Mouse (Mus musculus): Measurements from ENCODE around the gene Eif4a1. TPM values are rescaled to one million over a fixed set of nuclear protein-coding genes. Genes with fewer than 3 reads are reported as not detected.

Gene Eif4a1
- polyA plus RNA-seq, 1 experiment: 316 TPM

DNA sequence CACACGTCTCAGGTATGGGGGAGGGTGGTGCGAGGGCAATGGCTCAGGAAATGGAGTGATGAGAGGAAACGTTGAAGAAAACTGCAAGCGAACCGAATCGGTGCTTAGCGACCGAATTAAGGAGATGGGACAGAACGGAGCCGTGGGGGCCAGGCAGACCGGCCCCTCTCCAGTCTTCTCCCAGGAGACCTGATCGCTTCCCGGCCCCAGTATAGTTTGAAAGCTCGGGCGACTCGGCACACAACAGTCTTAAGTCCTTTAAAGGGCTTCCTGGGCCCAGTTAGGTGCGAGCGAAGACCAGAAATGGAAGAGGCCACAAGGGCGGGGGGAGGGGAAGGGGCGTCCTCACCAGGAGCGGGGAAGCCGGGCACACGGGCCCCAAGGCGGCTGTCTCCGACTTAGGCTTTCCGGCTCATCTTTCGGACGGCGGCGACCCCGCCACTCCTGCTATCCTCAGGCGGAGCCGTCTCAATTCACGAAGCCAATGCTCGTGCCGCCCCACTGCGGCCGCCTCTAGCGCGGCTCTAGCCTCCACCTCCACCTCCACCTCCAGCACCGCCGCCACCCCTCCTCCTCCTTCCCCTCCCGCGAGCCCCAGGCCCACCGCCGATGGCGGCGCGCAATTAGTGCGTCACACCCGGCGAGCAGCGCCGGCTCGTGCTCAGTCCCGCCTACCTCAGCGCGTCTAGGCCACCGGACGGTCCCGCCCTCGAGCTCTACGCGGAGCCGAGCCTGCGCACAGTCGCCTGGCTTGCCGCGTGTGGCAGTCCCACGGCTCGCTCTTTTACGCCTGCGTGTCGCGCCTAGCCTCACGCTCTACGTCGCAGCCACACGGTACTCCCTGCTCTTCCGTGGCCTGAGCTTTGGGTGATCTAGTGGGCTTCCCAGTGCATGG is 9.3 kb upstream of the Eif4a1 start, which contains the start of gene Senp3:
Senp3 (minus strand) TSS at position 771 of the 895 bp plus-strand sequence.
- no peaks in the 10 kb centered on the region for H3K27me3 ChIP-seq (ENCODE audit: control insufficient read depth, insufficient read depth, low read length)
- H3K4me3 ChIP-seq (replicated peaks; ENCODE audit: insufficient read depth, low read depth, low read length): peak within 1 kb of the TSS; percentile 55
- H3K4me1 ChIP-seq (ENCODE audit: control insufficient read depth, insufficient read depth, low read length): peaks cover 30% of the 10 kb centered on the region
- DNase-seq: peak; percentile 97 to 98
- TF ChIP-seq POLR2A (IDR thresholded peaks at IDR 0.05; ENCODE audit: borderline replicate concordance, insufficient read depth, low read length): peak; percentile 94
- TF ChIP-seq CTCF (IDR thresholded peaks at IDR 0.05; ENCODE audit: borderline replicate concordance, insufficient read depth, low read depth, low read length): no peak
- under 1% methylated on average over 80 of the region's 80 CpGs for WGBS
- peak within 1 kb of the TSS; percentile 73; the same call in 1 of the 2 replicates for H3K27ac ChIP-seq (ENCODE audit: insufficient read depth, low read length)

DNA sequence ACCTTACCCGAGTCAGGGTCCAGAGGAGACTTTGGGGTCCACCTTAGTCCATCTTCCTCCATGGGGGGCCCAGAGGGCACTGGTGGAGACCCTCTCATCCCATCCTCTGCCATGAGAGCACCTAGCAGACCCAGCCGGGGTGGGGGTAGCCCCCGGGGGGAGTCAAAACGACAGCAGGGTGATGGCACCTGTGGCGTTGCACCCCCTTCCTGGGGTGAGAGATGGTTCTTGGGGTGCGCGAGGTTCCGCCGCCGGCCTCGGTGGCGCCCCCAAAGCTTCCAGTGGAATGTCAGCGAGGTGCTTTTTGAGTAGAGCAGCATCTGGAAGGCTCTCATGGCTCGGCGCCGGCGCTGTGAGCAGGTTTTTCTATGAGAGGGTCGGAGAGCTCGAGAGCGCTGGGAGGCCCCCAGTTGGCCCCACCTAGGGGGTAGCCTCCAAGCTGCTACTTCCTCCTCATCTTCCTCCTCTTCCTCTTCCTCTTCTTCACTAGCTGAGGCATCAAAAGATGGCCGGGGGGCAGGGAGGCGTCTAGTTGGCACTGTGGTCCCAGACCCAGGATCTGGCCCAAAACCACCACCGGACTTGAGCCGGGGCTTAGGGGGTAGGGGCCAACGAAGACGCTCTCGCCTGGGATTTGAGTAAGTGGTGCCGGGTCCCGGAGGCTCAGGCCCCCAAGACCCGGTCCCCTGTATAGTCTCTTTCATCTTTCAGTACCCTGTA is 8.1 kb upstream of the Eif4a1 start:
- no peaks in the 10 kb centered on the region for H3K27me3 ChIP-seq (ENCODE audit: control insufficient read depth, insufficient read depth, low read length)
- 88% methylated on average over 30 of the region's 30 CpGs for WGBS
- DNase-seq: peak in 1 of 2 experiments; percentile 12
- H3K4me1 ChIP-seq (ENCODE audit: control insufficient read depth, insufficient read depth, low read length): peaks cover 20% of the 10 kb centered on the region
- no peak overlapping the region for H3K4me3 ChIP-seq (replicated peaks; ENCODE audit: insufficient read depth, low read depth, low read length)
- no peak for TF ChIP-seq POLR2A (IDR thresholded peaks at IDR 0.05; ENCODE audit: borderline replicate concordance, insufficient read depth, low read length)
- no peak for TF ChIP-seq CTCF (IDR thresholded peaks at IDR 0.05; ENCODE audit: borderline replicate concordance, insufficient read depth, low read depth, low read length)
- no peak overlapping the region for H3K27ac ChIP-seq (ENCODE audit: insufficient read depth, low read length)

DNA sequence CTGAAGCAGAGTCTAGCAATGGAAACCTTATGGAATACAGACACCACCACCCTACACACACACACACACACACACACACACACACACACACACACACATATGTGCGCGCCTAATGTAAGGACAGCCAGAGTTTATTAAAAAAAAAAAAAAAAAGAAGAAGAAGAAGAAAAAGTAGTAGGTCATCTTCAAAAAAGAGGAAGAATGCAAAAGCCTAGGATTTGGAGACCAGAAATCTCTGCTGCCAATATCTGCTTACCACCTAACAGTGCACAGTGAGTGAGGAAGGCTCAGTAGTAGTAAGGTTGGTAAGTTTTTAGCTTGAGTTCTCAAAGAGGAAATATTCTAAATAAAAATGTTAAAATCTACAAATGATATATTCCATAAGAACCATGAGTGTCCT is 6.9 kb upstream of the Eif4a1 start:
- WGBS: 88% methylated on average over 2 of the region's 2 CpGs
- Histone ChIP-seq H3K27ac (ENCODE audit: insufficient read depth, low read length) (no peak overlapping the region), H3K4me3 (replicated peaks; ENCODE audit: insufficient read depth, low read depth, low read length) (no peak overlapping the region), H3K27me3 (ENCODE audit: control insufficient read depth, insufficient read depth, low read length) (no peaks in the 10 kb centered on the region), H3K4me1 (ENCODE audit: control insufficient read depth, insufficient read depth, low read length) (peaks cover 8% of the 10 kb centered on the region; the same call in 1 of the 2 replicates)
- no peak for TF ChIP-seq POLR2A (IDR thresholded peaks at IDR 0.05; ENCODE audit: borderline replicate concordance, insufficient read depth, low read length)
- no peak for TF ChIP-seq CTCF (IDR thresholded peaks at IDR 0.05; ENCODE audit: borderline replicate concordance, insufficient read depth, low read depth, low read length)
- no peak for DNase-seq

DNA sequence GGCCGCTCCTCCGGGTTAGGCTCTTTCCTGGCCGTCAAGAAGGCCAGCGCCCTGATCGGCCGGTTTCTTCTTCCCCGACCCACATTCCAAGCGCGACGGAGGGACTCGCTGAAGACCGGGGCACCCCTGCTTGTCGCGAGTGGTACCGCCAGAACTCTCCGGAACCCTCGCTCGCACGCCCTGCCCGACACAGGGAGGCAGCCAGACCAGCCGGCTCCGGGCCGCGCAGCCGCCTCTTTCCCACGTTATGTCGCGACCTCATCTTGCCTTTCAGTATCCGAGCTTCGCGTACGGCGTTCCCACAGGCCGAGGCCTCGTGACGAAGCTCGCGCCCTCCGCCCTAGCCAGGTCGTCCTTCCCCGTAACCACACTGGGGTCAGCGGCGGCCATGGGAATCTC is 498 bp downstream of the Eif4a1 start:
- peak overlapping the region; percentile 82 for H3K4me3 ChIP-seq (replicated peaks; ENCODE audit: insufficient read depth, low read depth, low read length)
- no peak for TF ChIP-seq CTCF (IDR thresholded peaks at IDR 0.05; ENCODE audit: borderline replicate concordance, insufficient read depth, low read depth, low read length)
- TF ChIP-seq POLR2A (IDR thresholded peaks at IDR 0.05; ENCODE audit: borderline replicate concordance, insufficient read depth, low read length): no peak
- no peak for DNase-seq
- H3K4me1 ChIP-seq (ENCODE audit: control insufficient read depth, insufficient read depth, low read length): no peaks in the 10 kb centered on the region; the same call in 1 of the 2 replicates
- under 1% methylated on average over 43 of the region's 43 CpGs for WGBS
- H3K27me3 ChIP-seq (ENCODE audit: control insufficient read depth, insufficient read depth, low read length): no peaks in the 10 kb centered on the region
- H3K27ac ChIP-seq (ENCODE audit: insufficient read depth, low read length): peak overlapping the region; percentile 91

DNA sequence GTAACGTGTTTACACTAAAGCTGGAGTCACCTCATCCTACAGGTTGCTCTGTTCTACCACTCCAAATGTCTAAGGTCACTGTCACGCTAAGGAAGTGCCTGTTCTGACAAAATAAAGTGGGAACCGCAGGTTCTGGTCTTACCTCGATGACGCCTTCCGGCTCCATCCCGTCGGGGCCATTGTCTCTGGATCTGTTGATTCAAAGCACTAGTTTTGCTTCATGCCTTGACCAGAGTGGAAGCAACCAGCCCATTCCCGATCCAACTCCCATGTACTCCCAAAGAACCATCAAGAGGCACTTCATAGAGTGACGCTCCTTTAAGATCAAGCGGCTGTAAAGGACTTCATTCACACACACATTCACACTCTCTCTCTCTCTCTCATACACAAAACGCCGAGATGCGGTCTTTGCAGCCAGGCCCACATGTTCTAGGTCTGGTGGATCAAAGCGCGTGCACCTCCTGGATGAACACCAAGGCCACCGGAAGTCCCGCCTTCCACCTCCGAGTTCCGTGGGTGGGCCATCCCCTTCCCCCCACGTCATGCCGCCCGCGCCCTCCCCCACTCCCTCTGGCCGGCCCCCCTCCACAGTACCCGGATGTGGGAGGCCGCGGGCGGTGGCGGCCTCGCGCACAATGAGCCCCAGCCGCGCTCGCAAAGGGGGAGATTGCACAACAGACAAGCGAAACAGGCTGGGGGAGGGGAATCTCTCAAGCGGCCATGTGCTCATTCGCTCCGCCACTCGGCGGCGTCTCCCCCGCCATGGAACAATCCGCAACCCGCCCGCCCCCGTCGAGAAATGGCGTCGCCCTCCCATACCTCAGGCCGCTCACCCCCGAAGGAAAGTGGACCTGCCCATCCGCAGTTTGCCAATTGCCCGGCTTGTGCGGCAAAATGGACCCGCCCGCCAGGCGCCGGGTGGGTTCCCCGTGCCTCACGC is 1.2 kb downstream of the Eif4a1 start:
- Histone ChIP-seq H3K27ac (ENCODE audit: insufficient read depth, low read length) (peak overlapping the region; percentile 91), H3K27me3 (ENCODE audit: control insufficient read depth, insufficient read depth, low read length) (no peaks in the 10 kb centered on the region), H3K4me3 (replicated peaks; ENCODE audit: insufficient read depth, low read depth, low read length) (peak overlapping the region; percentile 82), H3K4me1 (ENCODE audit: control insufficient read depth, insufficient read depth, low read length) (no peaks in the 10 kb centered on the region; the same call in 1 of the 2 replicates)
- WGBS: under 1% methylated on average over 59 of the region's 61 CpGs
- DNase-seq: peak; percentile 95
- TF ChIP-seq CTCF (IDR thresholded peaks at IDR 0.05; ENCODE audit: borderline replicate concordance, insufficient read depth, low read depth, low read length) (no peak), POLR2A (IDR thresholded peaks at IDR 0.05; ENCODE audit: borderline replicate concordance, insufficient read depth, low read length) (peak; percentile 52; the same call in 1 of the 2 replicates)

DNA sequence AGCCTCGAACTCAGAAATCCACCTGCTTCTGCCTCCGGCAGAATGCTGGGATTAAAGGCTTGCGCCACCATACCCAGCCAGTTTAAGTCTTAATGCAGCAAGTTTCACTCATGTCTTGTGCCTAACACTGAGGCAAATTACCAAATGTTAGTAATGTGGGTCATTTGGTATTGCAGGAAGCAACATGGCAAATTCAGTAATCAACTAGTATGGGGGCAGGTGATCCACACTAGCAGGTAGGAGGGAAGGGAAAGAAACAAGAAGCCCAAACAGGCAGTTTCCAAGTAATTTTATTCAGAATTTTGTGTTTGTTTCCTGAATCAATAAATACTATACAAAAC is 5.6 kb downstream of the Eif4a1 start:
- 91% methylated on average over 3 of the region's 3 CpGs for WGBS
- H3K4me1 ChIP-seq (ENCODE audit: control insufficient read depth, insufficient read depth, low read length): peaks cover 3% of the 10 kb centered on the region; the same call in 1 of the 2 replicates
- H3K27me3 ChIP-seq (ENCODE audit: control insufficient read depth, insufficient read depth, low read length): no peaks in the 10 kb centered on the region
- no peak for TF ChIP-seq CTCF (IDR thresholded peaks at IDR 0.05; ENCODE audit: borderline replicate concordance, insufficient read depth, low read depth, low read length)
- TF ChIP-seq POLR2A (IDR thresholded peaks at IDR 0.05; ENCODE audit: borderline replicate concordance, insufficient read depth, low read length): no peak
- no peak overlapping the region for H3K4me3 ChIP-seq (replicated peaks; ENCODE audit: insufficient read depth, low read depth, low read length)
- no peak for DNase-seq
- no peak overlapping the region for H3K27ac ChIP-seq (ENCODE audit: insufficient read depth, low read length)
